Mouse (Mus musculus): ENCODE results near the gene Ormdl2. TPM values are rescaled to one million over a fixed set of nuclear protein-coding genes. Genes with fewer than 3 reads are reported as not detected.

The Ormdl2 gene
- polyA plus RNA-seq (2011; ENCODE audit: insufficient read depth, insufficient read length, low read depth, missing spikeins), result 63.2 and 69.2 TPM in 2 replicates

- peak within 1 kb of the TSS; percentile 100 for H3K4me3 ChIP-seq (ENCODE audit: low read depth, low read length)
- H3K36me3 ChIP-seq (ENCODE audit: control insufficient read depth, insufficient read depth, low read length, poor library complexity, severe bottlenecking), result peaks cover 37% of the 10 kb centered on the region
- TF ChIP-seq POLR2A (IDR thresholded peaks at IDR 0.05; ENCODE audit: insufficient read depth, low read length) (peak; percentile 63), CTCF (IDR thresholded peaks at IDR 0.05; ENCODE audit: low read depth, low read length) (no peak)
- H3K9me3 ChIP-seq (replicated peaks; ENCODE audit: control insufficient read depth, insufficient read depth, low read length, poor library complexity, severe bottlenecking), result no peaks in the 10 kb centered on the region
- peak within 1 kb of the TSS; percentile 98 for H3K9ac ChIP-seq (ENCODE audit: low read depth, poor library complexity, severe bottlenecking)
- H3K27ac ChIP-seq (ENCODE audit: insufficient read depth, low read length), result peak within 1 kb of the TSS; percentile 28; the same call in 1 of the 2 replicates
- no peaks in the 10 kb centered on the region for H3K4me1 ChIP-seq (ENCODE audit: control insufficient read depth, insufficient read depth, low read length)
- H3K27me3 ChIP-seq (ENCODE audit: control insufficient read depth, insufficient read depth, low read length, poor library complexity, severe bottlenecking), result no peaks in the 10 kb centered on the region
Observed at GRCm38 (mm10) chr10:128821358-128822056, at the start of gene Ormdl2. Gene Ormdl2, minus strand, starts transcription at chr10:128821645.

GRCm38 (mm10) chr10:128870341-128870740 lies 48.9 kb upstream of the Ormdl2 start:
- H3K27ac ChIP-seq (ENCODE audit: insufficient read depth, low read length), result no peak overlapping the region
- H3K27me3 ChIP-seq (ENCODE audit: control insufficient read depth, insufficient read depth, low read length, poor library complexity, severe bottlenecking), result no peaks in the 10 kb centered on the region
- H3K4me3 ChIP-seq (ENCODE audit: low read depth, low read length), result no peak overlapping the region
- H3K36me3 ChIP-seq (ENCODE audit: control insufficient read depth, insufficient read depth, low read length, poor library complexity, severe bottlenecking), result peaks cover 66% of the 10 kb centered on the region
- H3K9me3 ChIP-seq (replicated peaks; ENCODE audit: control insufficient read depth, insufficient read depth, low read length, poor library complexity, severe bottlenecking), result no peaks in the 10 kb centered on the region
- peaks cover 1% of the 10 kb centered on the region for H3K4me1 ChIP-seq (ENCODE audit: control insufficient read depth, insufficient read depth, low read length)
- TF ChIP-seq CTCF (IDR thresholded peaks at IDR 0.05; ENCODE audit: low read depth, low read length) (no peak), EP300 (IDR thresholded peaks at IDR 0.05; ENCODE audit: insufficient read depth, low read depth, low read length) (no peak), POLR2A (IDR thresholded peaks at IDR 0.05; ENCODE audit: insufficient read depth, low read length) (no peak)
- no peak overlapping the region for H3K9ac ChIP-seq (ENCODE audit: low read depth, poor library complexity, severe bottlenecking)

- no peak overlapping the region for H3K27ac ChIP-seq (ENCODE audit: insufficient read depth, low read length)
- H3K9ac ChIP-seq (ENCODE audit: low read depth, poor library complexity, severe bottlenecking), result no peak overlapping the region
- TF ChIP-seq POLR2A (IDR thresholded peaks at IDR 0.05; ENCODE audit: insufficient read depth, low read length) (no peak), CTCF (IDR thresholded peaks at IDR 0.05; ENCODE audit: low read depth, low read length) (no peak), EP300 (IDR thresholded peaks at IDR 0.05; ENCODE audit: insufficient read depth, low read depth, low read length) (no peak)
- no peak overlapping the region for H3K4me3 ChIP-seq (ENCODE audit: low read depth, low read length)
- H3K9me3 ChIP-seq (replicated peaks; ENCODE audit: control insufficient read depth, insufficient read depth, low read length, poor library complexity, severe bottlenecking), result no peaks in the 10 kb centered on the region
- peaks cover 48% of the 10 kb centered on the region for H3K36me3 ChIP-seq (ENCODE audit: control insufficient read depth, insufficient read depth, low read length, poor library complexity, severe bottlenecking)
- peaks cover 1% of the 10 kb centered on the region for H3K4me1 ChIP-seq (ENCODE audit: control insufficient read depth, insufficient read depth, low read length)
- no peaks in the 10 kb centered on the region for H3K27me3 ChIP-seq (ENCODE audit: control insufficient read depth, insufficient read depth, low read length, poor library complexity, severe bottlenecking)
Observed at GRCm38 (mm10) chr10:128866518-128866917, 45.1 kb upstream of the Ormdl2 start.

- H3K4me1 ChIP-seq (ENCODE audit: control insufficient read depth, insufficient read depth, low read length), result peaks cover 1% of the 10 kb centered on the region
- H3K36me3 ChIP-seq (ENCODE audit: control insufficient read depth, insufficient read depth, low read length, poor library complexity, severe bottlenecking), result peaks cover 47% of the 10 kb centered on the region
Observed at GRCm38 (mm10) chr10:128866042-128866441, 44.6 kb upstream of the Ormdl2 start.

GRCm38 (mm10) chr10:128861176-128861575 lies 39.7 kb upstream of the Ormdl2 start:
- Histone ChIP-seq H3K36me3 (ENCODE audit: control insufficient read depth, insufficient read depth, low read length, poor library complexity, severe bottlenecking) (peaks cover 61% of the 10 kb centered on the region), H3K4me1 (ENCODE audit: control insufficient read depth, insufficient read depth, low read length) (no peaks in the 10 kb centered on the region), H3K9ac (ENCODE audit: low read depth, poor library complexity, severe bottlenecking) (no peak overlapping the region), H3K4me3 (ENCODE audit: low read depth, low read length) (no peak overlapping the region), H3K27ac (ENCODE audit: insufficient read depth, low read length) (no peak overlapping the region), H3K9me3 (replicated peaks; ENCODE audit: control insufficient read depth, insufficient read depth, low read length, poor library complexity, severe bottlenecking) (no peaks in the 10 kb centered on the region), H3K27me3 (ENCODE audit: control insufficient read depth, insufficient read depth, low read length, poor library complexity, severe bottlenecking) (no peaks in the 10 kb centered on the region)
- no peak for TF ChIP-seq CTCF (IDR thresholded peaks at IDR 0.05; ENCODE audit: low read depth, low read length)
- TF ChIP-seq POLR2A (IDR thresholded peaks at IDR 0.05; ENCODE audit: insufficient read depth, low read length), result no peak
- no peak for TF ChIP-seq EP300 (IDR thresholded peaks at IDR 0.05; ENCODE audit: insufficient read depth, low read depth, low read length)

More at GRCm38 (mm10) chr10:128866042-128866441, 44.6 kb upstream of the Ormdl2 start:
- TF ChIP-seq CTCF (IDR thresholded peaks at IDR 0.05; ENCODE audit: low read depth, low read length), result no peak
- TF ChIP-seq EP300 (IDR thresholded peaks at IDR 0.05; ENCODE audit: insufficient read depth, low read depth, low read length), result no peak
- TF ChIP-seq POLR2A (IDR thresholded peaks at IDR 0.05; ENCODE audit: insufficient read depth, low read length), result no peak
- H3K4me3 ChIP-seq (ENCODE audit: low read depth, low read length), result no peak overlapping the region
- H3K27me3 ChIP-seq (ENCODE audit: control insufficient read depth, insufficient read depth, low read length, poor library complexity, severe bottlenecking), result no peaks in the 10 kb centered on the region
- H3K27ac ChIP-seq (ENCODE audit: insufficient read depth, low read length), result no peak overlapping the region
- no peak overlapping the region for H3K9ac ChIP-seq (ENCODE audit: low read depth, poor library complexity, severe bottlenecking)
- no peaks in the 10 kb centered on the region for H3K9me3 ChIP-seq (replicated peaks; ENCODE audit: control insufficient read depth, insufficient read depth, low read length, poor library complexity, severe bottlenecking)

- Histone ChIP-seq H3K4me1 (ENCODE audit: control insufficient read depth, insufficient read depth, low read length) (no peaks in the 10 kb centered on the region), H3K9ac (ENCODE audit: low read depth, poor library complexity, severe bottlenecking) (no peak overlapping the region), H3K36me3 (ENCODE audit: control insufficient read depth, insufficient read depth, low read length, poor library complexity, severe bottlenecking) (peaks cover 62% of the 10 kb centered on the region), H3K9me3 (replicated peaks; ENCODE audit: control insufficient read depth, insufficient read depth, low read length, poor library complexity, severe bottlenecking) (no peaks in the 10 kb centered on the region), H3K27me3 (ENCODE audit: control insufficient read depth, insufficient read depth, low read length, poor library complexity, severe bottlenecking) (no peaks in the 10 kb centered on the region), H3K27ac (ENCODE audit: insufficient read depth, low read length) (no peak overlapping the region), H3K4me3 (ENCODE audit: low read depth, low read length) (no peak overlapping the region)
- TF ChIP-seq POLR2A (IDR thresholded peaks at IDR 0.05; ENCODE audit: insufficient read depth, low read length) (no peak), EP300 (IDR thresholded peaks at IDR 0.05; ENCODE audit: insufficient read depth, low read depth, low read length) (no peak), CTCF (IDR thresholded peaks at IDR 0.05; ENCODE audit: low read depth, low read length) (no peak)
Observed at GRCm38 (mm10) chr10:128850339-128850738, 28.9 kb upstream of the Ormdl2 start.

All from ES-Bruce4 (cell line).